Mouse (Mus musculus): Measurements from ENCODE around the gene Sema4c.

DNA sequence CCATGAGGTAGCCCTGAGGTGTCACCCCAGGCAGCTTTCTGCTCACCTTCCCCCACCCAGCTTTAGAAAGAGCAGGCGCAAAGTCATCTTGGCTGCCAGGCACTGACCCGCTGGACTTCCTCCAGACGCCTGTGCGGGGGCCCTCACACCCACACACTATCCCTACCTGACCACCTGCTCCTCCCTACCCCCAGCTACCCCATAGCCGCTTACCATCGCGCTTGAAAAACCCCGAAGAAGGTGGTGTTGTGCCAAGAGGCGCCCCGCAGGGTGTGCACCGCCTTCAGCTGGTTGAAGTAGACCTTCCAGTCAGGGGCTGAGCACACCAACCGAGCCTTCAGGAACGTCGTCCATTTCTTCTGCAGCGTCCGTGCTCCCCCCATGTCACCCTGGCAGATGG lies 5.6 kb downstream of the Sema4c start:
- TF ChIP-seq CTCF (IDR thresholded peaks at IDR 0.05; ENCODE audit: control insufficient read depth, insufficient read depth, insufficient replicate concordance, low read depth, low read length): no peak
- TF ChIP-seq POLR2A (IDR thresholded peaks at IDR 0.05; ENCODE audit: control insufficient read depth, low read depth, low read length): no peak

Measured in testis, adult 2 months (tissue).